Mouse (Mus musculus) stomach, postnatal 0 days (tissue): Measurements from ENCODE around the gene Kif12.

Experiments
- CTCF ChIP-seq: IDR thresholded peaks from 2 replicates; pipeline ENCODE4 v1.5.1; 2016; ENCODE audit warnings: antibody characterized with exemption, low read depth, mild to moderate bottlenecking, moderate library complexity
- EP300 ChIP-seq: optimal IDR thresholded peaks from 2 replicates; pipeline ENCODE3; 2016; ENCODE audit warnings: antibody characterized with exemption

DNA sequence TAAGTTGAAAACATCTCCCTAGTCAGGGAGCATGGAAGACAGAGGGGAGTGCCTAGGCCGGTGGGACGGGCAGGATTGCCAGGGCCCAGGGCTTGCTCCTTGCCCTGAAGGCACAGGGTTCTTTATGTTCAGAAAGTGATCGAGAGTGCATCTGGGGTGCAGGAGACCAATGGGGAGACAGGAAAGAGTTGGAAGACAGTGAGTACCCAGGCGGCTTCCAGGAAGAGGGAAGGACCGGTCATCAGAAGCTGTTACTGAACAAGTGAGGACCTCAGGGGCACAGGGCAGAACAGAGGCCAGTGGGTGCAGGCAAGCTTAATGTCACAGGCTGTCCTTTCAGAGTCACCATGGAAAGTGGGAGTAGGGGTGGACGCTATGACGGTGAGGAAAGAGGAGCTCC is 13.7 kb downstream of the Kif12 start:
- TF ChIP-seq CTCF (no peak), EP300 (no peak)
